ENCODE assay signal across 22 mouse cellular contexts in genomic region chr10:42696361-42696760, GRCm38 (mm10).
DNase-seq lines count a peak whose midpoint lies in the region; ATAC-seq and TF ChIP-seq lines count a peak whose summit lies in the region.
"Had no signal": no experiment of that assay in that cellular context is flagged by ENCODE, and none has a peak within 500 bp of the region (broad histone marks: within the 10 kb centered on the region; RNA-seq: fewer than 3 reads in every experiment).

No protein-coding gene starts in this region.

- H3K9me3 ChIP-seq in kidney, embryonic 15.5 days (replicated peaks): no peaks in the 10 kb centered on the region
- H3K9me3 ChIP-seq: embryonic facial prominence, embryonic 10.5 days; embryonic facial prominence, embryonic 15.5 days; forebrain, embryonic 12.5 days; heart, embryonic 10.5 days; heart, embryonic 15.5 days; hindbrain, embryonic 12.5 days; intestine, embryonic 15.5 days; limb, embryonic 13.5 days; liver, embryonic 12.5 days; neural tube, embryonic 12.5 days had no signal

- TF ChIP-seq CTCF in heart, adult 2 months (IDR thresholded peaks at IDR 0.05): no peak

- H3K4me2 ChIP-seq in kidney, embryonic 15.5 days: peak overlapping the region; percentile 36
- H3K4me2 ChIP-seq: embryonic facial prominence, embryonic 15.5 days; forebrain, embryonic 12.5 days; heart, embryonic 15.5 days; hindbrain, embryonic 12.5 days; intestine, embryonic 15.5 days; limb, embryonic 13.5 days; liver, embryonic 12.5 days; midbrain, embryonic 11.5 days; neural tube, embryonic 12.5 days had no signal

- H3K79me2 ChIP-seq in heart, adult 2 months (replicated peaks; ENCODE audit: control insufficient read depth, insufficient read depth, low read length): no peaks in the 10 kb centered on the region

- peaks cover 14% of the 10 kb centered on the region for H3K4me1 ChIP-seq in kidney, embryonic 15.5 days
- H3K4me1 ChIP-seq in heart, adult 2 months (ENCODE audit: control insufficient read depth, insufficient read depth, low read length): no peaks in the 10 kb centered on the region
- H3K4me1 ChIP-seq: embryonic facial prominence, embryonic 15.5 days; forebrain, embryonic 12.5 days; heart, embryonic 10.5 days; heart, embryonic 15.5 days; hindbrain, embryonic 12.5 days; intestine, embryonic 15.5 days; liver, embryonic 12.5 days; neural tube, embryonic 12.5 days had no signal

- ATAC-seq in kidney, embryonic 15.5 days (replicated peaks; ENCODE audit: low FRiP score): peak; percentile 68
- ATAC-seq: intestine, embryonic 15.5 days; liver, embryonic 12.5 days had no signal

- H3K27ac ChIP-seq in kidney, embryonic 15.5 days: no peak overlapping the region
- H3K27ac ChIP-seq in heart, adult 2 months: no peak overlapping the region
- H3K27ac ChIP-seq: embryonic facial prominence, embryonic 10.5 days; embryonic facial prominence, embryonic 15.5 days; forebrain, embryonic 12.5 days; heart, embryonic 10.5 days; heart, embryonic 15.5 days; hindbrain, embryonic 12.5 days; hindbrain, postnatal 0 days; intestine, embryonic 15.5 days; limb, embryonic 13.5 days; liver, embryonic 12.5 days; neural tube, embryonic 12.5 days had no signal

- 52% methylated on average over 13 of the region's 13 CpGs for WGBS in kidney, embryonic 15.5 days
- 94% methylated on average over 13 of the region's 13 CpGs for WGBS in heart, adult 2 months

- H3K36me3 ChIP-seq in kidney, embryonic 15.5 days: no peaks in the 10 kb centered on the region
- no peaks in the 10 kb centered on the region for H3K36me3 ChIP-seq in heart, adult 2 months (ENCODE audit: control insufficient read depth, insufficient read depth, low read length)
- H3K36me3 ChIP-seq: embryonic facial prominence, embryonic 15.5 days; intestine, embryonic 15.5 days; limb, embryonic 13.5 days had no signal

- DNase-seq in retina, embryonic 14.5 days (ENCODE audit: low spot score): peak; percentile 27
- DNase-seq in retina, postnatal 1 day: no peak
- peak; percentile 69 to 79 for DNase-seq in kidney, postnatal 25 days
- DNase-seq in adipocyte (ENCODE audit: low spot score): no peak
- no peak for DNase-seq in heart, adult 2 months
- DNase-seq in spleen, adult 12 weeks (ENCODE audit: low spot score): no peak

- no peak for TF ChIP-seq POLR2A in heart, adult 2 months (IDR thresholded peaks at IDR 0.05; ENCODE audit: insufficient read depth, low read depth, low read length)

- H3K4me3 ChIP-seq in kidney, embryonic 15.5 days (replicated peaks): 0 out of 2 replicates have a peak overlapping the region, but pooled peaks have one; percentile 6
- H3K4me3 ChIP-seq in heart, adult 2 months: no peak overlapping the region
- H3K4me3 ChIP-seq: embryonic facial prominence, embryonic 10.5 days; embryonic facial prominence, embryonic 15.5 days; forebrain, embryonic 12.5 days; heart, embryonic 10.5 days; heart, embryonic 15.5 days; hindbrain, embryonic 12.5 days; intestine, embryonic 15.5 days; limb, embryonic 13.5 days; liver, embryonic 12.5 days; myocyte; neural tube, embryonic 12.5 days had no signal

- H3K9ac ChIP-seq in kidney, embryonic 15.5 days: no peak overlapping the region
- H3K9ac ChIP-seq in heart, adult 2 months (ENCODE audit: low read depth, low read length): no peak overlapping the region
- H3K9ac ChIP-seq: embryonic facial prominence, embryonic 15.5 days; forebrain, embryonic 12.5 days; heart, embryonic 15.5 days; hindbrain, embryonic 12.5 days; intestine, embryonic 15.5 days; limb, embryonic 13.5 days; liver, embryonic 12.5 days; liver, postnatal 0 days; neural tube, embryonic 12.5 days had no signal

- H3K27me3 ChIP-seq in kidney, embryonic 15.5 days: no peaks in the 10 kb centered on the region
- no peaks in the 10 kb centered on the region for H3K27me3 ChIP-seq in heart, adult 2 months (ENCODE audit: control insufficient read depth, insufficient read depth, low read length)
- H3K27me3 ChIP-seq: CH12.LX; embryonic facial prominence, embryonic 15.5 days; heart, embryonic 15.5 days; hindbrain, embryonic 12.5 days; intestine, embryonic 15.5 days; limb, embryonic 13.5 days; liver, embryonic 12.5 days; neural tube, embryonic 12.5 days had no signal

- no peak for TF ChIP-seq EP300 in heart, adult 2 months (IDR thresholded peaks at IDR 0.05; ENCODE audit: insufficient read depth, low read depth, low read length)

- intact Hi-C loops in heart, adult 2 months (cut with DNase I): loop anchor here (2.0 to 10.0 kb wide), 3 partner anchors 108 to 291 kb away; no protein-coding TSS in a partner anchor

Comparison
In these comparisons a context has a peak if more than half of its experiments do, and no peak if none do; other contexts are left out.
1. DNase-seq: peak in retina, embryonic 14.5 days (single experiment) and kidney, postnatal 25 days (2 of 2); none in retina, postnatal 1 day (single experiment), adipocyte (single experiment), heart, adult 2 months (0 of 2) and spleen, adult 12 weeks (single experiment).